Mouse (Mus musculus) colon, adult 2 months (tissue): ENCODE measurements around the gene Olfr992. TPM values are rescaled to one million over a fixed set of nuclear protein-coding genes. Genes with fewer than 3 reads are reported as not detected.

Source experiments
- polyA plus RNA-seq: library from polyadenylated mRNA; depleted of rRNA; stranded (reverse); fragments of >200 nt; gene quantifications from 2 replicates; pipeline ENCODE4 v1.2.3, GENCODE M21; 2012; rRNA removed

Olfr992 gene
- polyA plus RNA-seq, result not detected in 2 replicates

DNA sequence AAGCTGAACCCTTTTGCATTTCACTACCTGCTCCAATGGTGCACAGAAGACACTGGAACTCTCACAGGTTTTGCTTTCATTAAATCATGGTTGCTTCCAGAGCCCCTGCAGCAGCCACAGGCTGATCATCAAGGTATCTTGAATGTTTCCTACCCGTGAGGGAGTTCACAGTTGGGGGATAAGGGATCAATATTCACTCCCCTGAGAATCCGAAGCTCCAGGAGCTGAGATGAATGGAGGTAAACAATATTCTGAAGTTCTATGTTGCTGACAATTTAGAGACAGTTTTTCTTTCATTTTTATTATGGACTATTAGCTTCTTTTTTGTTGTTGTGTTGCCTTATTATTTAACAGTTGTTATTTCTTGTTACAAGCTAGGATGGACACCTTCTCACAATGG, at the start of gene Olfr992:
TSS of gene Olfr992 (minus strand) at position 101 of the 400 bp plus-strand sequence.

DNA sequence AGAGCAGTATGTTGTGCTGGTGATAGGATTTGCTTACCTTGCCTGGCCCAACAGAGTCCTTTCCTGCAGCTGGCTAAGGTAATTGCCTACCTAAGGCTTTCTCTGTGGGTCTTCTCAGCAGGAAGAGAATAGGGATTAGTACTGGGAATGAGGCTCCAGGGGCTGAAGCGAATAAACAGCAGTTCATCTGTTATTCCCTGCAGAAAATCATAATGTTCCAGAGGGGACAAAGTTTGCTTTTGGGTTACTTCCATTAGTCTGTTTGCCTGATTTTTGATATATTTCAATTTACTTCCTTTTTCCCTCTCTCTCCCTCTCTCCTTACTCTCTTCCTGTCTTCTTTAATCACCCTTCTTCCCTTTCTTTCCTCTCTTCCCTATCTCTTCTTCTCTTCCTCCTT, 34.3 kb upstream of the Olfr992 start, which contains the start of gene Olfr995:
TSS of gene Olfr995 (minus strand) at position 101 of the 400 bp plus-strand sequence.

DNA sequence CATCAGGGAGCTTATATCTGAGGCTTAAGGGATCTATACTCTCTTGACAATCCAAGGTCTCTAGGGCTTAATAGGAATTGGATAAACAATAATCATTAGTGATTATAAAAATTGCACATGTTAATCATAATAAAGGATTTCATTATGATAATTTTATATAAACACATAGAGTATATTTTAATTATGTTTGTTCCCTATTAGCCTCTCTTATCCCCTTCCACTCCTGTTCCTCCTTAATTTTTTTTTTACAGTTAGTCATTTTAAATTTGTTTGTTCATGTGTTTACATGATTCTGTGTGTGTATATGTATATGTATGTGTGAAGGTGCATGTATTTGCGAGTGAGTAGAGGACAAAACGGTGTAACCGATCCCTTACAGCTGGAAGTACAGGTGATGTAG, 27.1 kb upstream of the Olfr992 start, which contains the start of gene Olfr994:
TSS of gene Olfr994 (minus strand) at position 101 of the 400 bp plus-strand sequence.

DNA sequence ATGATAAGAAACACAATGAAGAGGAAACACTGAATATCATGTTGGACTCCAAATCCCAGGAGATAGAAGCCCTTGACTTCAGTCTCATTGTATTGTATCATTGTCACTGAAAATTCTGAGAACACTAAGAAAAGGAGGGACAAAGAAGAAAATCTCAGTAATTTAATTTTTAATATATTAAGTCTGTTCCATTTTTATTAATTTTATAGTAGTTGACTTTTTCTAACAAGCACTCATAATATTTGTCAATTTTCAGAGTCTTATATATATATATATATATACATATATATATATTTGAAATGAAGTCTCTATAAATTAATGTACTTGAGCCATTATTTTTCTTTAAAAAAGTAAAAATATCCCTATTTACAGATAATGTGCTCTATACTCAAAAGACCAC, 5.5 kb upstream of the Olfr992 start, which contains the start of gene Olfr993:
TSS of gene Olfr993 (minus strand) at position 101 of the 400 bp plus-strand sequence.

DNA sequence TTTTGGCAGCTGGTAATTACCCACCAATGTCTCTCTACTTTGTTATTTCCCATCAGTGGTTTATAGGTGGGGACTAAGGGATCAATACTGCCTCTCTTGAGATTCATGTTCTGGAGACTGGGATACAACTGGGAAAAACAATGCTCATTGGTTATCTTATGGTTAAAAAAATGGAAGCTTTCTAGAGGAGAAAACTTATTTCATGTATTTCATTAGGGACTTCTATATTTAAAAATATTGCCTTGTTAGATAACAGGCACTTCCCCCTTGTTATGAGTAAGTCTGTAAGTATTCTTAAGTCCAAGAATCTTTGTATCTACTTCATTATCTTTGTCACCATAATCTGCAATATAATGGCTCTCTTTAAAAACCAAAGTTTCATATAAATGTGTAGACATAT, 46.1 kb downstream of the Olfr992 start, which contains the start of gene Olfr988:
TSS of gene Olfr988 (minus strand) at position 101 of the 400 bp plus-strand sequence.

Other genes with a start within 250 kb of the Olfr992 start
- gene Lrrc55, start 212.3 kb downstream of the Olfr992 start, polyA plus RNA-seq, result 1.1 and 1.2 TPM in 2 replicates
- gene Olfr987, start 70.2 kb downstream of the Olfr992 start, polyA plus RNA-seq, result not detected in 2 replicates
- gene Olfr988, start 46.2 kb downstream of the Olfr992 start, polyA plus RNA-seq, result not detected in 2 replicates
- not detected in 2 replicates for gene Olfr993, start 5.4 kb upstream of the Olfr992 start, polyA plus RNA-seq
- gene Olfr994, start 27.0 kb upstream of the Olfr992 start, polyA plus RNA-seq, result not detected in 2 replicates
- gene Olfr995, start 34.2 kb upstream of the Olfr992 start, polyA plus RNA-seq, result not detected in 2 replicates
- not detected in 2 replicates for gene 4833423E24Rik, start 109.6 kb upstream of the Olfr992 start, polyA plus RNA-seq
- gene Olfr996, start 169.7 kb upstream of the Olfr992 start, polyA plus RNA-seq, result not detected in 2 replicates
- not detected in 2 replicates for gene Olfr998, start 179.5 kb upstream of the Olfr992 start, polyA plus RNA-seq
- not detected in 2 replicates for gene Olfr1000, start 202.4 kb upstream of the Olfr992 start, polyA plus RNA-seq
- gene Olfr1002, start 241.2 kb upstream of the Olfr992 start, polyA plus RNA-seq, result not detected in 2 replicates